Mouse (Mus musculus): Measurements from ENCODE around the gene Aimp1. TPM values are rescaled to one million over a fixed set of nuclear protein-coding genes. Genes with fewer than 3 reads are reported as not detected.

The Aimp1 gene
- polyA plus RNA-seq, 1 experiment from 2014 or later: 57.2 TPM

DNA sequence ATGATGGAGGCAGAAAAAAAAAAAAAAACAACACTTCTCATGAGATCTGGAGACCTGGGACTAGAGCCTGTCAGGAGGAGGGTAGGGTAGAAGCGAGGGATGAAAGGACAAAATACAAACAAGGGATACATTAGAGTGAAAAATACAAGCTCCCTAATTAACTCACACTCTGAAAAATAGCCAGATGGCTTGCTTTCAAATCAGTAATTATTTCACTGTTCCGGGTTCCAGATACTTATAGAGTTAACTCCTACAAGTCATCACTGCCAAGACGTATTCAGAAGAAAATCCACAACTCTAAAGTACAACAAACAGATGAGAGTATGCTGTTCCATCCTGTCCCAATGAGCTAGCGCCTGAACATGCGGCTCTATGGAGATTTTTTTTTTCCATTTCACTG is 34.0 kb downstream of the Aimp1 start:
- no peaks in the 10 kb centered on the region for H3K9me3 ChIP-seq (replicated peaks)
- no peaks in the 10 kb centered on the region for H3K27me3 ChIP-seq (replicated peaks)
- no peak overlapping the region for H3K4me3 ChIP-seq (replicated peaks)
- no peak for ATAC-seq (ENCODE audit: low FRiP score)
- H3K27ac ChIP-seq (replicated peaks): no peak overlapping the region
- 79% methylated on average over 5 of the region's 5 CpGs for WGBS
- no peaks in the 10 kb centered on the region for H3K4me1 ChIP-seq
- H3K36me3 ChIP-seq: no peaks in the 10 kb centered on the region
- H3K9ac ChIP-seq (replicated peaks): no peak overlapping the region
- no peak overlapping the region for H3K4me2 ChIP-seq

DNA sequence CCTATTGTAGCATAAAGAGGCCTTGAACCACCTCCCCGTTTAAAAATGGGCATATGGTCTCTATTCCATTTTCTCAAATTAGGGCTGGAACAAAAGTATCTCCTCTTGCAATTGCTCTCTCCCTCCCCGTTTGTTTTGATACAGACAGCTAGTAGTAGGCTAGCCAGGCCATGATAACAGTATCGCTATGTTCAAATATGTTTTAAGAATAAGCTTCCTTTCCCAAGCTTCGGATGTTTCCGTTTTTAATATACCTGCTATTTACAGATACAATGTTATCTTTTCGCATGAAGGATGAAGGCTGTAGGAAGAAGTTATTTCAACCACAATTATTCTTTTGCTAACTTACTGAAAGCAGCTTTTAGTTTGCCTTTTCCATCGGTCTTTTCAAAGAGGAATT is 34.8 kb downstream of the Aimp1 start:
- no peaks in the 10 kb centered on the region for H3K27me3 ChIP-seq (replicated peaks)
- no peaks in the 10 kb centered on the region for H3K4me1 ChIP-seq
- ATAC-seq (ENCODE audit: low FRiP score): no peak
- H3K4me3 ChIP-seq (replicated peaks): no peak overlapping the region
- 85% methylated on average over 7 of the region's 7 CpGs for WGBS
- no peak overlapping the region for H3K9ac ChIP-seq (replicated peaks)
- H3K27ac ChIP-seq (replicated peaks): no peak overlapping the region
- H3K4me2 ChIP-seq: no peak overlapping the region
- H3K36me3 ChIP-seq: no peaks in the 10 kb centered on the region
- H3K9me3 ChIP-seq (replicated peaks): no peaks in the 10 kb centered on the region

DNA sequence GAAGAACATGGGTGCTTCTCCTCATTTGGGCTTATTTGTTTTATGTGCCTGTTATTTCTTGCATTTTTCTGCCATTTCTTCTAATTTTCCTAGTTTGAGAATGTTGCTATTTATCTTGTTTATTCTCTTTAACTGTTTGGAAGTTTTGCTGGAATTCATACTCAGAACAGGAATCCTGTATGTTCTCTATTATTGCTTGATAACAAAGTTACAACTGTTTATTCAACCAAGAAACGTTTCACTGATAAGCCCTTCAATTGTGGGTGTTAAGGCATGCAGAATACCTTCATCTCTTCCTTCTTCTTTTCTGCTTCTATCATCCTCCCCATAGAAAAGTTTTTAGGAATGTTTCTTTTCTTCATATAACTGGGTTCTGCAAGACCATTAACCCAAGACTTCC is 37.4 kb downstream of the Aimp1 start:
- Histone ChIP-seq H3K27me3 (replicated peaks) (no peaks in the 10 kb centered on the region), H3K4me3 (replicated peaks) (no peak overlapping the region), H3K27ac (replicated peaks) (no peak overlapping the region), H3K4me1 (no peaks in the 10 kb centered on the region), H3K36me3 (no peaks in the 10 kb centered on the region), H3K9ac (replicated peaks) (no peak overlapping the region), H3K4me2 (no peak overlapping the region), H3K9me3 (replicated peaks) (no peaks in the 10 kb centered on the region)
- ATAC-seq (ENCODE audit: low FRiP score): no peak
- 58% methylated on average over 1 of the region's 1 CpGs for WGBS

- Histone ChIP-seq H3K4me2 (no peak overlapping the region), H3K36me3 (no peaks in the 10 kb centered on the region), H3K4me3 (replicated peaks) (no peak overlapping the region), H3K9ac (replicated peaks) (no peak overlapping the region), H3K27me3 (replicated peaks) (no peaks in the 10 kb centered on the region), H3K9me3 (replicated peaks) (no peaks in the 10 kb centered on the region), H3K27ac (replicated peaks) (no peak overlapping the region), H3K4me1 (no peaks in the 10 kb centered on the region)
- WGBS: 85% methylated on average over 4 of the region's 4 CpGs
- no peak for ATAC-seq (ENCODE audit: low FRiP score)
These were observed 40.1 kb downstream of the Aimp1 start for GRCm38 (mm10) chr3:132644071-132644470.

- ATAC-seq (ENCODE audit: low FRiP score): no peak
- Histone ChIP-seq H3K4me2 (no peak overlapping the region), H3K9me3 (replicated peaks) (no peaks in the 10 kb centered on the region), H3K4me1 (no peaks in the 10 kb centered on the region), H3K27ac (replicated peaks) (no peak overlapping the region), H3K36me3 (no peaks in the 10 kb centered on the region), H3K4me3 (replicated peaks) (no peak overlapping the region), H3K27me3 (replicated peaks) (no peaks in the 10 kb centered on the region), H3K9ac (replicated peaks) (no peak overlapping the region)
- WGBS: 97% methylated on average over 3 of the region's 3 CpGs
These were observed 47.1 kb downstream of the Aimp1 start for GRCm38 (mm10) chr3:132637080-132637479.

GRCm38 (mm10) chr3:132633261-132633660 is 50.9 kb downstream of the Aimp1 start:
- no peak for ATAC-seq (ENCODE audit: low FRiP score)
- WGBS: 67% methylated on average over 2 of the region's 2 CpGs

DNA sequence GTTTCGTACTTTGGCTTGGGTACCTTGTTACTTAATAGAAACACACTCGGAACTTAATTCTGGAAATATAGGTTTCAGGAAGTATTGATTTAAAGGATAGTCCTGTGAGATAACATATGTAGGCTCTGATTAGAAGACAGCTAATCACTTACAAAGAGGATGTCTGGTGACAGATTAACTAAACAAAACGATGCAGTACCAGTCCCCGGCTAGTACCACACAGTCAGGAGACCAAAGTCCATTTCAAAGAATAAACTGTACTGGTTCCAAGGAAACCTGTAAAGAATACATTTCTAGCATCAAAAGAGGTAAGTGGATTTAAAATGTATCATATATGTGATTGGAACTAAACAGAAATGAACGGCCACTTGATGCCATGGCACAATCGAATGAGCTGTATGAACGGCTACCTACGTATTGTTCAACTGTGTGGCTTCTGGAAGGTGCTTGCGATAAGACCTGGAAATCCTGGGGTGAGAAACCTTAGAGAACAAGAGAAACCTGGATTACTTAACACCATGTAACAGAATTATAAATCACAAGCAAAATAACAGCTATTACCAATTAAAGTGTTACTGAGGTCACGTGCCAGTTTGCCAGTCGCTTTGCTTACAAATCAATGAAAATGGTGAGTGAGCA is 54.5 kb downstream of the Aimp1 start, which contains the start of gene Gimd1:
TSS of gene Gimd1 (plus strand) at position 220 of the 639 bp plus-strand sequence.
- Histone ChIP-seq H3K9ac (replicated peaks) (no peak within 1 kb of the TSS), H3K4me1 (no peaks in the 10 kb centered on the region), H3K4me2 (no peak within 1 kb of the TSS), H3K27ac (replicated peaks) (no peak within 1 kb of the TSS), H3K36me3 (no peaks in the 10 kb centered on the region), H3K27me3 (replicated peaks) (no peaks in the 10 kb centered on the region), H3K4me3 (replicated peaks) (no peak within 1 kb of the TSS), H3K9me3 (replicated peaks) (no peaks in the 10 kb centered on the region)
- 94% methylated on average over 11 of the region's 11 CpGs for WGBS
- no peak for ATAC-seq (ENCODE audit: low FRiP score)

More at GRCm38 (mm10) chr3:132633261-132633660, 50.9 kb downstream of the Aimp1 start:
- H3K9ac ChIP-seq (replicated peaks): no peak overlapping the region
- no peaks in the 10 kb centered on the region for H3K36me3 ChIP-seq
- H3K4me1 ChIP-seq: no peaks in the 10 kb centered on the region
- H3K27me3 ChIP-seq (replicated peaks): no peaks in the 10 kb centered on the region
- H3K4me2 ChIP-seq: no peak overlapping the region
- no peaks in the 10 kb centered on the region for H3K9me3 ChIP-seq (replicated peaks)
- no peak overlapping the region for H3K4me3 ChIP-seq (replicated peaks)
- no peak overlapping the region for H3K27ac ChIP-seq (replicated peaks)

GRCm38 (mm10) chr3:132628741-132629140 is 55.4 kb downstream of the Aimp1 start:
- no peak for ATAC-seq (ENCODE audit: low FRiP score)
- 59% methylated on average over 8 of the region's 8 CpGs for WGBS
- no peaks in the 10 kb centered on the region for H3K9me3 ChIP-seq (replicated peaks)
- H3K36me3 ChIP-seq: no peaks in the 10 kb centered on the region
- H3K27ac ChIP-seq (replicated peaks): no peak overlapping the region
- H3K9ac ChIP-seq (replicated peaks): no peak overlapping the region
- H3K27me3 ChIP-seq (replicated peaks): no peaks in the 10 kb centered on the region
- H3K4me2 ChIP-seq: no peak overlapping the region
- no peaks in the 10 kb centered on the region for H3K4me1 ChIP-seq
- no peak overlapping the region for H3K4me3 ChIP-seq (replicated peaks)

Other genes with a start within 250 kb of the Aimp1 start
- 0.11 TPM in 1 of 2 replicates, not detected in the other for gene Gimd1, start 54.5 kb downstream of the Aimp1 start, polyA plus RNA-seq (2015; fragmentation: Nextera tagmentation; extraction: Ambion mirVana)
- 30.8 and 32.2 TPM in 2 replicates for gene Tbck, start 226 bp downstream of the Aimp1 start, polyA plus RNA-seq (2015; fragmentation: Nextera tagmentation; extraction: Ambion mirVana)

Data from neural tube, embryonic 15.5 days (tissue).